Mouse (Mus musculus): Measurements from ENCODE around the gene Ap1m1. TPM values are rescaled to one million over a fixed set of nuclear protein-coding genes. Genes with fewer than 3 reads are reported as not detected.

Ap1m1 gene
- polyA plus RNA-seq, 1 experiment from 2014 or later = 110 TPM

DNA sequence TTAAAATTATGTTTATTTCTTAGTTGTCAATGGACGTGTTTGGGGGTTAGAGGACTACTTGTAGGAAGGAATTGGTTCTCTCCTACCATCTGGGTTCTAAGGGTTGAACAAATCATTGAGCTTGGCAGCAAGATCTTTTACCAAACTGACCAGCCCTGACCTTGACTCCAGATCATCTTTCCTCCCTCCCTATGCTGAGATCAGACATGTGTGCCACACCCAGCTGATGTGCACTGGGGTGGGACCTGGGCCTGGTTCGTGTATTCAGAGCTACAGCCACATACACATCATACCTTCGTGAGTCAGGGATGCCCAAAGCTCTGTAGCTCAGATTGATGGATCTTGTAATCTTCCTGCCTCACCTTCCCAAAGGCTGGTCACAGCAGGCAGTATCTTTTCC is 31.9 kb downstream of the Ap1m1 start:
- Histone ChIP-seq H3K27me3 (ENCODE audit: control insufficient read depth, insufficient read depth, low read length) (no peaks in the 10 kb centered on the region), H3K27ac (ENCODE audit: low read depth, low read length) (no peak overlapping the region), H3K4me3 (ENCODE audit: low read depth, low read length) (no peak overlapping the region), H3K4me2 (no peak overlapping the region), H3K36me3 (ENCODE audit: control insufficient read depth, insufficient read depth, low read length) (no peaks in the 10 kb centered on the region), H3K9ac (ENCODE audit: low read depth, low read length) (no peak overlapping the region), H3K9me3 (replicated peaks; ENCODE audit: control insufficient read depth, low read length) (no peaks in the 10 kb centered on the region), H3K4me1 (ENCODE audit: control insufficient read depth, insufficient read depth, low read length) (no peaks in the 10 kb centered on the region)
- ATAC-seq (replicated peaks; ENCODE audit: insufficient number of reproducible peaks, low FRiP score, low TSS enrichment) = no peak
- 54% methylated on average over 3 of the region's 3 CpGs for WGBS (ENCODE audit: insufficient replicate concordance)

DNA sequence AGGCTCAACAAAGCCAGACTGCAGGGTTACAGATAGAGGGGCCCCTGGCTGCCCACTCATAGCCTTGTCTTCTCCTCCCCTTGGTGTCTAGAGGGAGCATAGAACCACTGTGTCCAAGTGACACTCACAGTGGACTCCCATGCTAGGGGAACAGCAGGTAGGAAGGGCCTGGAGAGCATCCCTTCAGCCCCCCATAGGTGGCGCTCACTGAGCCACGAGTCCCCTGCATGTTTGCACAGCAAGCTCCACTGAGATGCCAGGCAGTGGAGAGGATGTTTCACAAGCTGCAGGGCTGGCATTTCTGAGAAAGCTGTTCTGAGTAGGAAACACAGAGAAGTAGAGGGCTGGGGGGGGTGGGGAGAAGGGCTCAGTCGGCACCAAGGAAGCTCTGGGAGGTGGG is 32.5 kb downstream of the Ap1m1 start:
- no peaks in the 10 kb centered on the region for H3K27me3 ChIP-seq (ENCODE audit: control insufficient read depth, insufficient read depth, low read length)
- no peak overlapping the region for H3K27ac ChIP-seq (ENCODE audit: low read depth, low read length)
- H3K4me3 ChIP-seq (ENCODE audit: low read depth, low read length) = no peak overlapping the region
- WGBS (ENCODE audit: insufficient replicate concordance) = 21% methylated on average over 3 of the region's 3 CpGs
- no peak overlapping the region for H3K4me2 ChIP-seq
- no peaks in the 10 kb centered on the region for H3K9me3 ChIP-seq (replicated peaks; ENCODE audit: control insufficient read depth, low read length)
- no peak for ATAC-seq (replicated peaks; ENCODE audit: insufficient number of reproducible peaks, low FRiP score, low TSS enrichment)
- H3K4me1 ChIP-seq (ENCODE audit: control insufficient read depth, insufficient read depth, low read length) = no peaks in the 10 kb centered on the region
- no peaks in the 10 kb centered on the region for H3K36me3 ChIP-seq (ENCODE audit: control insufficient read depth, insufficient read depth, low read length)
- H3K9ac ChIP-seq (ENCODE audit: low read depth, low read length) = 0 out of 2 replicates have a peak overlapping the region, but pooled peaks have one; percentile 10

DNA sequence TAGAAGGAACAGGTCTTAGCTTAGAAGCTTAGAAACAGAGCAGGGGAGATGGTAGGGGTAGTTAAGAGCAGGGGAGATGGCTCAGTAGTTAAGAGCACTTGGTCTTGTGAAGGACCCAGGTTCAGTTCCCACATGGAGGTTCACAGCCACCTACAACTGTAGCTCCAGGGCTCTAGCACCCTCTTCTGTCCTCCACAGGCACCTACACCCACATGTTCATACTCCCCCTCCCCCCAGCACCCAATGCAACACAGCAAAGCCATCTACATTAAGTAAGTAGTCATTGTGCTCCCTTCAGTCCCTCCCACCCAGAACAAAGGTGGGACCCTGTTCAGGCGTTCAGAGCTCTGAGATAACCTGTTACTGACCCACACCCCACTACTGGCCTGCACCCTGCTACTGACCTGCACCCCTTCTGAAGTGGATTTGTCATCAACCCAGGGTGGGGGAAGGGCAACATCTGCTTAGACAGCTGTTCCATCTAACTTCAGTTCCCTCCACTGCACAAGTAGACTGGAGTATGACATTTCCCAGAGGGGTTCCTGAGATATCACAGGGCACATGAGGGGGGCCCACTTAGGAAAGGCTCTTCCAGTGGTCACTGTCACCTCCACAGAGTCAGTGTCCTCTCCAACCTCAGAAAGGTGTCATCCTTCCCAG is 33.4 kb downstream of the Ap1m1 start:
- Histone ChIP-seq H3K36me3 (ENCODE audit: control insufficient read depth, insufficient read depth, low read length) (no peaks in the 10 kb centered on the region), H3K27ac (ENCODE audit: low read depth, low read length) (no peak overlapping the region), H3K9me3 (replicated peaks; ENCODE audit: control insufficient read depth, low read length) (no peaks in the 10 kb centered on the region), H3K4me1 (ENCODE audit: control insufficient read depth, insufficient read depth, low read length) (no peaks in the 10 kb centered on the region), H3K4me2 (no peak overlapping the region), H3K27me3 (ENCODE audit: control insufficient read depth, insufficient read depth, low read length) (no peaks in the 10 kb centered on the region), H3K9ac (ENCODE audit: low read depth, low read length) (no peak overlapping the region), H3K4me3 (ENCODE audit: low read depth, low read length) (no peak overlapping the region)
- ATAC-seq (replicated peaks; ENCODE audit: insufficient number of reproducible peaks, low FRiP score, low TSS enrichment) = no peak
- 31% methylated on average over 1 of the region's 1 CpGs for WGBS (ENCODE audit: insufficient replicate concordance)

GRCm38 (mm10) chr8:72273807-72274206 is 34.0 kb downstream of the Ap1m1 start:
- Histone ChIP-seq H3K9ac (ENCODE audit: low read depth, low read length) (no peak overlapping the region), H3K4me1 (ENCODE audit: control insufficient read depth, insufficient read depth, low read length) (no peaks in the 10 kb centered on the region), H3K27ac (ENCODE audit: low read depth, low read length) (no peak overlapping the region), H3K4me2 (no peak overlapping the region), H3K9me3 (replicated peaks; ENCODE audit: control insufficient read depth, low read length) (no peaks in the 10 kb centered on the region), H3K27me3 (ENCODE audit: control insufficient read depth, insufficient read depth, low read length) (no peaks in the 10 kb centered on the region), H3K36me3 (ENCODE audit: control insufficient read depth, insufficient read depth, low read length) (no peaks in the 10 kb centered on the region), H3K4me3 (ENCODE audit: low read depth, low read length) (no peak overlapping the region)
- no peak for ATAC-seq (replicated peaks; ENCODE audit: insufficient number of reproducible peaks, low FRiP score, low TSS enrichment)
- 53% methylated on average over 5 of the region's 5 CpGs for WGBS (ENCODE audit: insufficient replicate concordance)

DNA sequence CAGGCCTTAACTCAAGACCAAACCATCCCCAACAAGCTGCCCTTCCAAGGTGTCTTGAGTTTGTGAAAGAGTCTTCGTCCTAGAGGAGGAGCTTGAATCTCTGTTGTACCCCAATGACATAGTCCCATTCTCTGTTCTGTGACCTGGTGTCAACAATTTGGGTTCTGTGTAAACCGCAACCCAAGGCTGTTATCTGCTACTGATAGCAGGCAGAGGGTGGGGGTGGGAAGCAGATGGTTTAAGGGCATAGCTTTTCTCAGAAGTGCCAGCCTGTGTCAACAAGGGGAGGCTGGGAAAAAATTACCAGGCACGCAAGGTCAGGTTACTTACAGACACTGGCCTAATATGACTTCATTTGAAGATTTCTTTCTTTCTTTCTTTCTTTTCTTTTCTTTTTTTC is 37.4 kb downstream of the Ap1m1 start:
- ATAC-seq (replicated peaks; ENCODE audit: insufficient number of reproducible peaks, low FRiP score, low TSS enrichment) = no peak
- H3K36me3 ChIP-seq (ENCODE audit: control insufficient read depth, insufficient read depth, low read length) = no peaks in the 10 kb centered on the region
- no peak overlapping the region for H3K4me3 ChIP-seq (ENCODE audit: low read depth, low read length)
- H3K27ac ChIP-seq (ENCODE audit: low read depth, low read length) = no peak overlapping the region; the same call in 1 of the 2 replicates
- H3K9me3 ChIP-seq (replicated peaks; ENCODE audit: control insufficient read depth, low read length) = no peaks in the 10 kb centered on the region
- no peak overlapping the region for H3K9ac ChIP-seq (ENCODE audit: low read depth, low read length)
- 35% methylated on average over 3 of the region's 3 CpGs for WGBS (ENCODE audit: insufficient replicate concordance)
- H3K27me3 ChIP-seq (ENCODE audit: control insufficient read depth, insufficient read depth, low read length) = no peaks in the 10 kb centered on the region
- no peak overlapping the region for H3K4me2 ChIP-seq
- 0 out of 2 replicates have a peak, but pooled peaks cover 3% of the 10 kb centered on the region for H3K4me1 ChIP-seq (ENCODE audit: control insufficient read depth, insufficient read depth, low read length)

DNA sequence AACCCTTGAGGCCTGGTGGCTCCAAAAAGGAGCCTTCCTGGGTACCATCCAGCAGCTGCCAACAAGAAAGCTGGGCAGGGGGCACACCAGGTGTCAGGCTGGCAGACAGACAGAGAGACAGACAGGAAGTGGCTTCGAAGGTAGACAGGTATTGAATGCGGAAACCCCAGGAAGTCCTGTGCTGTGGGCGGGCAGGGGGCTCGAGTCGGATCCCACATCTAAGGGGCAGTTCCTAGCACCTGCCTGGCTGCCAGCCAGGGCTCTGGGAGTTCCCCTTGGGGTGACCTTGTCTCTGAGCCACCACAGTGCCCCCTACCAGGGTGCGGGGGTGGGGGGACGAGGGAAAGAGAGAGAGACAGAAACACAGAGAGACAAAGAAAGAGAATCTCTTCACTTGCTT is 39.3 kb downstream of the Ap1m1 start:
- WGBS (ENCODE audit: insufficient replicate concordance) = 82% methylated on average over 7 of the region's 7 CpGs

GRCm38 (mm10) chr8:72281634-72282033 is 41.8 kb downstream of the Ap1m1 start:
- no peaks in the 10 kb centered on the region for H3K9me3 ChIP-seq (replicated peaks; ENCODE audit: control insufficient read depth, low read length)
- no peak overlapping the region for H3K9ac ChIP-seq (ENCODE audit: low read depth, low read length)
- no peaks in the 10 kb centered on the region for H3K36me3 ChIP-seq (ENCODE audit: control insufficient read depth, insufficient read depth, low read length)
- H3K4me2 ChIP-seq = no peak overlapping the region
- no peak overlapping the region for H3K4me3 ChIP-seq (ENCODE audit: low read depth, low read length)
- H3K27ac ChIP-seq (ENCODE audit: low read depth, low read length) = no peak overlapping the region; the same call in 1 of the 2 replicates
- no peak for ATAC-seq (replicated peaks; ENCODE audit: insufficient number of reproducible peaks, low FRiP score, low TSS enrichment)
- H3K27me3 ChIP-seq (ENCODE audit: control insufficient read depth, insufficient read depth, low read length) = no peaks in the 10 kb centered on the region
- 0 out of 2 replicates have a peak, but pooled peaks cover 3% of the 10 kb centered on the region for H3K4me1 ChIP-seq (ENCODE audit: control insufficient read depth, insufficient read depth, low read length)
- WGBS (ENCODE audit: insufficient replicate concordance) = 28% methylated on average over 3 of the region's 3 CpGs

More for the DNA sequence above, 39.3 kb downstream of the Ap1m1 start:
- Histone ChIP-seq H3K4me1 (ENCODE audit: control insufficient read depth, insufficient read depth, low read length) (0 out of 2 replicates have a peak, but pooled peaks cover 3% of the 10 kb centered on the region), H3K9me3 (replicated peaks; ENCODE audit: control insufficient read depth, low read length) (no peaks in the 10 kb centered on the region), H3K4me2 (no peak overlapping the region), H3K9ac (ENCODE audit: low read depth, low read length) (no peak overlapping the region), H3K4me3 (ENCODE audit: low read depth, low read length) (no peak overlapping the region), H3K27me3 (ENCODE audit: control insufficient read depth, insufficient read depth, low read length) (no peaks in the 10 kb centered on the region), H3K36me3 (ENCODE audit: control insufficient read depth, insufficient read depth, low read length) (no peaks in the 10 kb centered on the region), H3K27ac (ENCODE audit: low read depth, low read length) (no peak overlapping the region)
- no peak for ATAC-seq (replicated peaks; ENCODE audit: insufficient number of reproducible peaks, low FRiP score, low TSS enrichment)

DNA sequence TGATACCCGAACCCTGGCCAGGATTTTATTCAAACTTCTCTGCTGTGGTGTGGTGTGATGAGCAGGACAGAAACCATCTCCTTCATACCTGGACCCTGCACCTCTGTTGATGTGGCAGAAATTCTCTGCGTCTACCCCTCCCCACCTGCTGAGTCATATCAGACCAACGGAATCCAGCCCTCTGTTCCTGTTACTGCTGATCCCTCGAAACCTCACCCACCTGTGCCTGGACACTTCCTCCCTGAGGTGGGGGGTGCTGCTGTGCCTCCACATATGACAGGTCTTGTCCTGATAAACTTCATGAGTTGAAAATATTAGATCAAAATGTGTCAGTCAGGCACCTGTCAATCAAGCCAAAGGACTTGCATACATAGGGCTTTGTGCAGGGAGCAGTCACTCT is 45.5 kb downstream of the Ap1m1 start:
- no peak overlapping the region for H3K4me2 ChIP-seq
- 68% methylated on average over 4 of the region's 4 CpGs for WGBS (ENCODE audit: insufficient replicate concordance)
- H3K4me3 ChIP-seq (ENCODE audit: low read depth, low read length) = no peak overlapping the region
- no peaks in the 10 kb centered on the region for H3K27me3 ChIP-seq (ENCODE audit: control insufficient read depth, insufficient read depth, low read length)
- H3K9ac ChIP-seq (ENCODE audit: low read depth, low read length) = no peak overlapping the region
- ATAC-seq (replicated peaks; ENCODE audit: insufficient number of reproducible peaks, low FRiP score, low TSS enrichment) = no peak
- no peaks in the 10 kb centered on the region for H3K9me3 ChIP-seq (replicated peaks; ENCODE audit: control insufficient read depth, low read length)
- no peaks in the 10 kb centered on the region for H3K36me3 ChIP-seq (ENCODE audit: control insufficient read depth, insufficient read depth, low read length)
- no peak overlapping the region for H3K27ac ChIP-seq (ENCODE audit: low read depth, low read length)
- 0 out of 2 replicates have a peak, but pooled peaks cover 3% of the 10 kb centered on the region for H3K4me1 ChIP-seq (ENCODE audit: control insufficient read depth, insufficient read depth, low read length)

- Histone ChIP-seq H3K4me2 (no peak overlapping the region), H3K36me3 (ENCODE audit: control insufficient read depth, insufficient read depth, low read length) (no peaks in the 10 kb centered on the region), H3K9me3 (replicated peaks; ENCODE audit: control insufficient read depth, low read length) (no peaks in the 10 kb centered on the region), H3K27me3 (ENCODE audit: control insufficient read depth, insufficient read depth, low read length) (no peaks in the 10 kb centered on the region), H3K4me3 (ENCODE audit: low read depth, low read length) (no peak overlapping the region), H3K27ac (ENCODE audit: low read depth, low read length) (no peak overlapping the region), H3K4me1 (ENCODE audit: control insufficient read depth, insufficient read depth, low read length) (no peaks in the 10 kb centered on the region), H3K9ac (ENCODE audit: low read depth, low read length) (no peak overlapping the region)
- no peak for ATAC-seq (replicated peaks; ENCODE audit: insufficient number of reproducible peaks, low FRiP score, low TSS enrichment)
Measured at GRCm38 (mm10) chr8:72289051-72289450, 49.2 kb downstream of the Ap1m1 start.
